Mouse (Mus musculus): Measurements from ENCODE around the gene Fam83f.

Gene Fam83f

GRCm38 (mm10) chr15:80664444-80664843, 7.2 kb upstream of the Fam83f start:
- DNase-seq (ENCODE audit: extremely low spot score, low read depth, low spot score) = no peak

DNA sequence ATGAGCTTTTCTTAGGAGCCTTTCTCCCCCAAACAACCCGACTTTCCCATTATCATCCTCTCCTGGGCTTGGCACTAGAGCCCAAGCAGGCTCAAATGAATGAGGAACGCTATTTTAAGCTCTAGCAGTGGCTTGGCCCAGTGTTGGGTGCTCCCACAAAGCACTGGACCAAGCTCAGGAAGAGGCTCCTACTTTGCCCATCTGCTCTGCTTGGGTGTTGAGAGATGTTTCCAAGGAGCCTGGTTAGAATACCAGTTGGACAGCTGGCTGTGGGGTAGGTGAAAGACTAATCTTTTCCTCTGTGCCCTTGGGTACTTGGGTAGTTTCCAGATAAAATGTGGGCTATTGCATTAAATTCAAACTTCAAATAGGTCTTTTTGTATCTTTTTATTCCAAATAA, 1.2 kb downstream of the Fam83f start:
- no peak for DNase-seq (ENCODE audit: extremely low spot score, low read depth, low spot score)

GRCm38 (mm10) chr15:80673337-80674095, 1.9 kb downstream of the Fam83f start:
- no peak for DNase-seq (ENCODE audit: extremely low spot score, low read depth, low spot score)

- DNase-seq (ENCODE audit: extremely low spot score, low read depth, low spot score) = no peak
Observed at GRCm38 (mm10) chr15:80674700-80675099, 3.1 kb downstream of the Fam83f start.

- no peak for DNase-seq (ENCODE audit: extremely low spot score, low read depth, low spot score)
Observed at GRCm38 (mm10) chr15:80679515-80680215, 8.0 kb downstream of the Fam83f start.

DNA sequence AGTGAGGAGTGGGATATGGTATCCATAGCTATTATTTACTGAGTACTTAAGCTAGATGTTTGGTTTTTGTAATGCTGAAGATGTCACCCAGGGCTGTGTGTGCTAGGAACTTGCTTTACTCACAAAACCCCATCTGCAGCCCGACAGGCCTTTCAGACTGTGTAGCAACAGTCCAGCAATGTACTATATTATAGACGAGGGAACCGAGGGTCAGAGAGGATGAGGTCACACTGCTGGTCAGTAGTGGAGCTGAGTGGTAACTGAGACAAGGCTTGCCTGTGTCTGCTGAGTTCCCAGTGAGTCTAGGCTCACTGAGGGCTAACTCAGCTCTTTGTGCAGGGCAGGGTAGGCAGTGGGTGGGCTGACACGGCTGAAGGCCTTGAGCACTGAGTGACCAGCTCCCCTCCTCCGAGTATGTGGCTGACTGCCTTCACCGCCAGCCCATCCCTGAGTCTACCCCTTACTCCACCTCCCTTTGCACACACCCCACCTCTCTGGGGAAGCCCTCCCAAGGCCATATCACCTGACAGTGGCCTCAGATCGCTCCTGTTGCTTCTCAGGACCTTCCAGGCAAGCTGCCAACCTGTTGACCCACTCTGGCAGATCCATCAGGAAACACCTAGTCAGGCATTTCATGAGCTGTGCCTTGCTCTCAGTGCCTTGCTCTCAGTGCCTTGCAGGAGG, 8.8 kb downstream of the Fam83f start:
- DNase-seq (ENCODE audit: extremely low spot score, low read depth, low spot score) = no peak

GRCm38 (mm10) chr15:80681466-80681881, 9.8 kb downstream of the Fam83f start:
- no peak for DNase-seq (ENCODE audit: extremely low spot score, low read depth, low spot score)

DNA sequence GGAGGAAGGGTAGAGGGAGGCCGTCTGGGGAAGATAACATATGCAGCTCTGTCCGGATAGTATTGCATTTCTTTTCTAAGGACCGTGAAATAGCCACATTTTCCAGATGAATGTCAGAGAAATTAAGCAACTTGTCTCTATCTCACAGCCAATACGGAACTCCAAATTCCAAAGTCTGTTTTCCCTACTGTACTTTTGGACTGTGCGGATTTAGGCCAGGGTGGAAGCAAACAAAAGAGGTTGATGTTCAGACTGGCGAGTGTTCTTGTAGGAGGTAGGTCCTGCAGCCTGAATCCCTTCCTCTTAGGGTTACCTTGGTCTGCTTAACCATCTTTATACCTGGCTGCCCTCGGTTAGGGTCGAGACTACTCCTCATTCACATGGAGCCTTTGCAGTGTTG, 10.7 kb downstream of the Fam83f start:
- no peak for DNase-seq (ENCODE audit: extremely low spot score, low read depth, low spot score)

DNA sequence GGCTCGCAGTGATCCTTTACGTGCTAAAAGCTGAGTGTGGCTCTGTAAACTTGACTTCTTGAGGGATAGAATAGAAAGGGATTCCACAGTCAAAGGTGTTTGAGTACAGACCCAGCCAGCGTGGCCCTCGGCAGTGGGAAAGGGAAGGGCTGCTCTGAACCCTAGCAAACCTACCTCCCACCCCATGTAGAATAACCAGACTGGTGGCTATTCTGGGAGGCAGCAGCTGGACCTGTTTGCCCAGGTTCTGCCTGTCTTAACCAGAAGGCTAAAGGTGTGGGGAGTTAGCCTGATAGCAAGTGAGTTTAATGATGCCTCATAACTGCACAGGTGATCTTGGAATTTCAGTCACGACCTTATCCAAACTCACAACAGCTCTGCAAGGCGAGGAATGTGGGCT, 11.5 kb downstream of the Fam83f start:
- DNase-seq (ENCODE audit: extremely low spot score, low read depth, low spot score) = no peak

DNA sequence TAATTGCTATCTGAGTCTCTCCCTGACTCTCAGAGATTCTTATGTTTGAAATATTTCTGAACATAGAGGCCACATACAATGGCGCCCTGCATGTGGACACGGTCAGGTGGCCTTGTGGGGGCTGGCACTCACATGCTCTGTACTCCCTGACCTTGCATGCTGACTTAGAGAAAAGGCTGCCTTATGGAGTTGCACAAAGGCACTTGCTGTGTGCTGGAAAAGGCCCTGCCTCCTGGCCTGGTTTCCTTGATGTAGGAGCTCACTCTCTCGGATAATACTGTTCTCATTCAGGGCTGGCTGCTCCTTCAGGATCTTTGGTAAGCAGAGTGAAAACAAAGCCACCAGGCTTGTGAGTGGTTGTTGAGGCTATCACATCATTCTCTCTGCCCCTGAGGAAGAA, 12.3 kb downstream of the Fam83f start:
- DNase-seq (ENCODE audit: extremely low spot score, low read depth, low spot score) = no peak

- no peak for DNase-seq (ENCODE audit: extremely low spot score, low read depth, low spot score)
Observed at GRCm38 (mm10) chr15:80684786-80685602, 13.3 kb downstream of the Fam83f start.

GRCm38 (mm10) chr15:80685603-80685895, 13.9 kb downstream of the Fam83f start:
- no peak for DNase-seq (ENCODE audit: extremely low spot score, low read depth, low spot score)

DNA sequence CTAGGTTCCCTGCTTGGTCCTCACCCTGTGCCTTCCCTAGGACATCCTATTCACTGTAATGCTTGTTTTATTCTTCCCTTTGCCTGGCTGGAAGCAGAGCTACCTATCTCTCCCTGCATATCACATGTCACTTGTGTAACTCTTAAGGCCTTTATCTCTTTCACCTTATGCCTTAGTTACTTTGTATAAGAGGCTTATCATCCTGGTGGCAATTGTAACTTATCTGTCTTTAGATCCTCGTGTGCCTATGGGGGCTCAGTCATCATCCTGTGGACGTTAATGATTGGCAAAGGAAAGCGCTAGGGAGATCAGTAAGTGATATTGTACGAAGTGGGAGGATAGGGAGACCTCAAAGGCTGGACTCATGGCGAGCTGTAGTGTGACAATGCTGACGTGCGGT, 16.9 kb downstream of the Fam83f start:
- DNase-seq (ENCODE audit: extremely low spot score, low read depth, low spot score) = no peak

GRCm38 (mm10) chr15:80693492-80693891, 21.8 kb downstream of the Fam83f start:
- no peak for DNase-seq (ENCODE audit: extremely low spot score, low read depth, low spot score)

- no peak for DNase-seq (ENCODE audit: extremely low spot score, low read depth, low spot score)
Observed at GRCm38 (mm10) chr15:80694125-80694910, 22.7 kb downstream of the Fam83f start.

- no peak for DNase-seq (ENCODE audit: extremely low spot score, low read depth, low spot score)
Observed at GRCm38 (mm10) chr15:80697564-80697963, 25.9 kb downstream of the Fam83f start.

DNA sequence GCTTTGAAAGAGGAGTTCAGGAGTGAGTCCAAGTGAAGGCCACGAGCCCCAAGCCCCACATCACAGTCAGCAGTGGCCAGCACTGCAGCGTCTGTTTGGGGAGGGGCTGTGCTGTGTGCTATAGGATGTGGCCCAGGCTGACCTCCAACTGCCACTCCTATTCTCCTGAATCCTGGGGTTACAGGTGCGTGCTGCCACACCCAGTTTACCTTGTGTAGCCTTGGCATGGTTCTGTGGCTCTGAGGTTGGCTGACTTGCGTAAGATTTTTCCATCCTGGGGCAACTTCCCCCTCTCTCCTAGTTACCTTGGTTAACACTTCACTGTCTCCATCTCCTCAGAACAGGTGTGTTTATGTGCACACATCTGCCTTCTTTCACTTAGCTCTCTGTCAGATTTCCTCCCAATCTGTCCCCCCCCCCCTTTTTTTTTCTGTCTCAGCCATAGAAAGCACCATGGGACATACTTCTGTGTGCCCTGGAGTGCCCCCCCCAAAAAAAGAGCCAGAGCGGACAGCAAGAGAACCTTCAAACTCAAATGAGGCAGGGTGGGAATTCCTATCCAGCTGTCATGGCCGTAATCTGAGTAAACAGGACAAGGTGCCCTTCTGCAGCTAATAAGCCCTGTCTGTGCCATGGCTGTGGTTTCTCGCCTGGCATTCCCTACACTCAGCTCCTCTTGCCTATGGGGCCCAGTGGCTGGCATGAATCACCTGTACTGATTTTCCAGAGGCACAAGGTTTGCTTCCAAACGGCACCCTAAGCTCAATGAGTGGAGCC, 30.0 kb downstream of the Fam83f start:
- no peak for DNase-seq (ENCODE audit: extremely low spot score, low read depth, low spot score)

GRCm38 (mm10) chr15:80702910-80703309, 31.3 kb downstream of the Fam83f start:
- DNase-seq (ENCODE audit: extremely low spot score, low read depth, low spot score) = no peak

GRCm38 (mm10) chr15:80703495-80703894, 31.8 kb downstream of the Fam83f start:
- no peak for DNase-seq (ENCODE audit: extremely low spot score, low read depth, low spot score)

DNA sequence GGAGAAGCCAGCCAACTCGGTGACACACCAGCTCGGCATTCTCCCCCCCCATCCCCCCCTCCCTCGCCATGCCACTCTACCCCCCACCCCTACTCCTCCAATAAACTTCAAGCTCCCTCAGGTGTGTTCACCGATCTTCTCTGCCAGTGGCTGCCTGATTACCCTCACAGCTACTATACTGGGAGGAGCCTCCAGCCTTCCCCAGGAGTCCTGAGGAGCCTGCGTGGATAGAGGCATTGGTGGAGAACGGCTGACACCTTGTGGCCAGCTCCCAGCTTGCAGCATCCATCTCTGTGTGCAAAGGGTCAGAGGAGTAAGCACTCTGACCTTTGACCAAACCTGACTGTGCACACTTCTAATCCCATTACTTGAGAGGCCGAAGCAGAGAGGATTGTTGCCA, 32.6 kb downstream of the Fam83f start:
- no peak for DNase-seq (ENCODE audit: extremely low spot score, low read depth, low spot score)

Measured in hindlimb bud, embryonic 11.5 days (tissue).